Mouse (Mus musculus) right cerebral cortex, postnatal 36 days (tissue): ENCODE data around the gene Mettl16.

Source experiments
- DNase-seq, 2 experiments: peaks; one replicate each; pipeline ENCODE4 v3.0.0; 2022; ENCODE audit warnings: low spot score in 2 of 2, mixed read lengths in 1 of 2

Mettl16 gene

DNA sequence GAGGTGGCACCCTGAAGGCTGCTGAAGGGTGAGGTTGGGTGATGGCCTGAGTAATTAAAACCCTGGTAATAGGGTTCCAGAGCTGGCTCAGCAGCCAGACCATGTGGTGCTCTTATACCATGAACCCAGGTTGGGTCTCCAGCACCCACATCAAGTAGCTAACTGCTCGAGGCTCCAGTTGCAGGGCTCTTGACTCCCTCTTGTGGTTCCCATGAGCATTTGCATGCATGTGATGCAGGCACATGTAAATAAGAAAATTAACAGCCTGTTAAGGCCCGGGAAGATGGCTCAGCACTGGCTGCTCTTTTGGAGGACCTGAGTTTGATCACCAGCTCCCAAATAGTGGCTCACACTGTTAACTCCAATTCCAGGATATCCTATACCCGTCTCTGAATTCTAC, 75.2 kb downstream of the Mettl16 start:
- no peak for DNase-seq

DNA sequence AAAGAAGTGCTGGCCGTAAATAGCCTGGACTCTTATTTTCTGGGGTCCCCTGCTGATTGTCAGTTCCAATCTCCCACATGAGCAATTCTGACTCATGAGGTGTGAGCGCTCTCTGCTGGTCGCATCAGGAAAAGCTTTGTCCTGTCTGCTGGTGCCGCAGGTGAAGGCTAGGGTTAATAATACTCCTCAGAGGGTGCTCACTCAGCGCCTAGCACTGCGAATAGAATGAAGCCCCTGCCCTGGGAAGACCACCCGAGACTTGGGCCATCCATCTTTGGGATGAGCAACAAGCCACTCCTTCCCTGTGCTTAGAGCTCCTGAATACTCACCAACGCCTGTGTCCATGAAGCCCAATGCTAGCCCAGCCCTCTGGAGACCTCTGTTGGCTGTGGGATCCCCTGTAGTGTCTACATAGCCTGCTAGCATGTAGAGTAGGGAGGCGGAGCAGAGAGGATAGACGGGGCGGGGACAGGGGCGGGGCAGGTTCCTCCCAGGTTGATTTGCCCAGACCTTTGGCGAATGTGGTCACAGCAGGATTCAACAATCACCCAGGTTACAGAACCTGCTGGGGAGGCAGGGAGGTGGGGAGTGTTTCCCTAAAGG, 77.4 kb downstream of the Mettl16 start:
- no peak for DNase-seq

DNA sequence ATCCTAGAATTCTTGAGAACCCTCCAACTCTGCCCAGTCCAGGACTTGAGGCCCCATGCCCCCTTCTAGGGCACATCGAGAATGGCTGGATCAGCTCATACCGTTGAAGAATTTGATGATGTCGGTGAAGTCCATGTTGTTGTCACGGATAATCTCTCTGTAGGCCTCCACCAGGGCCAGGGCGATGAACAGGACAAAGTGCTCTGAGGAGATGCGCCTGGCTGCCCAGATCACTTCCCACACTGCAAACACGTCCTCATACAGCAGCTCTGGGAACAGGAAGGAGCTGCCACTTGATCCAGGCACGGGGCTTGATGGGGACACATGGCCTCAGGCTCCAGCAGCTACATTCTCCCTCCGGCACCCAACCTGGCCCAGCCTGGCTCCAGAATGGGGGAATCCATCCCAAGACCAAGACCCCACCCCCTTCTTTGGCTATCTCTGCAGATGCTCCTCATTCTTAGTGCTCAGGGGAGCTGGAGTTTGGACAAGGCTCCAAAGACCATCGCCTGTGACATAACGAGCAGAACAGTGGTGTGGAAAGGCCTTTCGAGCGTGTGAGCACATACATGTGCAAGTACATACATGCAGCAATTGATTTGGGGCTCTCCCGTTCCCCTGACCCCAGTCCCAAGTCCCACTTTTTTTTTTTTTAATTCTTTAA, 80.5 kb downstream of the Mettl16 start:
- no peak for DNase-seq

DNA sequence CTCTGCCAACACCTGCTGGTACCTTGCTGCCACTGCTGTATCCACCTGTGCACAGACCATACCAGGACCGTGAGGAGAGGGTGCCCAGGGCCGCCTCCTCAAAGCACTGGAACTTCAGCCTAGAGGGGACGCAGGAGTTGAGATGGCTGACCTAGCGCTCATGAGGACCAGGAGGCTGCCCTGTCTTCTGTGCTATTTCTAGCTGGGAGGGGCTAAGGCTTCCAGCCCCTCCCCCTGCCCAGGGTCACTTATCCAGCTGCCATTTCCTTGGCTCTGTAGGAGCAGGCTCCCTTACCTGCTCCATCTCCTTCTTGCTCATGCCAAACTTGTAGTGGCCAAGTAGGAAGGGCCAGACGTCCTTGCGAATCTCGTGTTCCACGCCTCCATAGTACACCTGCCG, 87.1 kb downstream of the Mettl16 start:
- DNase-seq, result no peak

DNA sequence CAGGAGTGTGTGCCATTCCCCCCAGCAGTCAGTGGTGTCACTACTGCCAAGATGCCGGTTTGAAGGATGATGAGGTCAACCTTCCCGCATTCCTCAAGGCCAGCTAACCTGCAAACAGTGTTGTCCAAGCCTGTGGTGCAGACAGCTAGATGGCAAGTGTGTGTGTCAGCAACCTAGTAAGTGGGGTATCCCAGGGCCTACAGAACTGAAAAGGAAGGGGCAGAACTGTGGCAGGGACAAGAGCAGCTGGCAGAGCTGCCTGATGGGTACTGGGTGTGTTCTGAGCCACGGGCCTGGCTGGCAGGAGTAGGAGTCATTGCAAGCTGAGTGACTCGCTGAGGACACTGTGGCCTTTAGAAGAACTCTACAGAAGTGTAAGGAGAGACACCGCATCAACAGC, 91.5 kb downstream of the Mettl16 start:
- no peak for DNase-seq

DNA sequence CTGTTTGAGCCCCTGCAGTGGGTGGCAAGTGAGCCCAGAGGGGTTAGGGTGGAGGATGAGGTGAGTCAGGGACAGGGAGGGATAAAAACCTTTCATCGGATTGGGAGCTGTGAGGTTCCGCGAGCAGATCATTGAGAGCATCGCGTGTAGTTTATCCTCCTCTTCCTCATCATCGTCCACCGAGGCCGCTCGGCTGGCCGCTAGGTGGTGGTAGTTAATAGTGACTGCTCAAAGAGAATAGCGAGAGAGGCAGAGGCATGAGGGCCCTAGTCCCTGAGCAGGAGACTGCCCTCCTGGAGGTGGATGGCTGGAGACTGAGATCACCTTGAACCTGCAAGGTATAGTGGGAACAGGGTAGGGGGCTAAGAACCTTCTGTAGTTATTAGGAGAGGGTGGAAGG, 92.8 kb downstream of the Mettl16 start:
- DNase-seq, result no peak

DNA sequence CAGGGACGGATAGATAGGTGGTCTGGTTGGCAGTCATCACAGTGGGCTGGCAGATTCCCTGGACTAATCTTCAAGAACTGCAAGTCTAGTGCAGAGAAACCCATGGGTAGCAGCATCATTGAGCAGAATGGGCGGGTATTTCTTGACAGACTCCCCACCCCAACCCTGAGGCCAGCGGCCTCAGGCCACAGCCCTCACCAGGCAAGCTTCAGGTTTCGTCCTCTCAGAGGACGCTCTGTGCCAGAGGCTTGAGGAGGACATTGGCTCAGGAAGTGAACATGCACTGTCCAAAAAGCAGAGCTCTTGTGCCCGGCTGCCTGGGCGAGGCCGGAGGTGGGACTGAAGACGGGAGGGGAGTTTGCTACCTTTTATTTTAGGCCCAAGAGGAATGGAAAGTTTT, 93.8 kb downstream of the Mettl16 start:
- no peak for DNase-seq

DNA sequence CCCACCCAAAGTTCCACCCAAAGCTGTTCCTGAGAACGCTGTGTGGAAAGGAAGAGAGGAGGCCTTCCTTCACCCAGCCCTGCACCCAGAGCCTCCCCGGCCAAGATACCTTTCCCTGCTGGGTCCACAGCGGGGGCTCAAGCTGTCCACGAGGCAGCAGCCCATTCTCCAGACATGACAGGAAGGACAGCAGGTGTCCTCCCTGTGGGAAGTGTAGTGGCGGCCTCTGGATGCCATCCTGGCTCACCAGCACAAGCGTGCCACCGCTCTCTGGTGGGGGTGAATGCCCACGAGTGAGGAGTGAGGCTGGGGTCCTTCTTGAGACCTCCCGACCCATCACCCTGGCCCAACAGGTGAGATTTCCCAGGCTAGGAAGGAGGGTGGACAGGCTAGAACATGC, 94.6 kb downstream of the Mettl16 start:
- DNase-seq, result no peak

DNA sequence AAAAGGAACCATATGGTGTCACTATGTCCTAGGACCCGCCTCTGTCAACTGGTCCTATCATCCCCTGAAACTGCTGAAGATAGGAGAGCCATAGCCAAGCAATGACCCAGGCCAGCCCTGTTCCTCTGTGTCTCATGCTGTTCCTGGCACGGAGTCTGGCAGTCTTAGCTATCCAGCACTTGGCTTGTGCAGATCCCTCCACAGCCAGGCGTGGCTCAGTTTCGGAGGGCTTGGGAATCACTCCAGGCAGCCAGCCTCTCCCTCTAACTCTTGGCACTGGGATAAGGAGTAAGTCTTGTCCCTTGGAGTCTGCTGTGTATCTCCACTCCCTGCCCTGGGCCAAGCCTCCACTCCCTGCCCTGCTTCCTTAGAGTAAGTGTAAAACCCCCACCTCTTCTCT, 96.0 kb downstream of the Mettl16 start:
- DNase-seq, result no peak

DNA sequence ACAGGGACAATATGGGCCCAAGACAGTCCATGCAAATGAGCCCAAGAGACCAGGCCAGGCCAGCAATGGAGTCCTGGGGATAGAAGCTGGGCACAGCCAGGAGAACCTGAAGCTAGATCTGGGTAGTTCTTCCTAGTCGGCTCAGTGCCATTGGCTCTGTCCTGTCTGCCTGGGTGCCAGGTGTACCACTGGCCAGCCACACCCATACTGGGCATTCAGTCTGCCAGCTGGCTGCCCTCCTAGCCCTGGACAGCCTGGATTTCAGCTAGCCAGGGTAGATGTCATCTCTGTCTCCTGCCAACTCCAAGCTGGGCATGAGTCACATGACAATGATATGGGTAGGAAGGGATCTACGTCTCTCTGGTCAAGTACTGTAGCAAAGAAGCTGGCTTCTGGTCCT, 96.6 kb downstream of the Mettl16 start:
- DNase-seq, result no peak

DNA sequence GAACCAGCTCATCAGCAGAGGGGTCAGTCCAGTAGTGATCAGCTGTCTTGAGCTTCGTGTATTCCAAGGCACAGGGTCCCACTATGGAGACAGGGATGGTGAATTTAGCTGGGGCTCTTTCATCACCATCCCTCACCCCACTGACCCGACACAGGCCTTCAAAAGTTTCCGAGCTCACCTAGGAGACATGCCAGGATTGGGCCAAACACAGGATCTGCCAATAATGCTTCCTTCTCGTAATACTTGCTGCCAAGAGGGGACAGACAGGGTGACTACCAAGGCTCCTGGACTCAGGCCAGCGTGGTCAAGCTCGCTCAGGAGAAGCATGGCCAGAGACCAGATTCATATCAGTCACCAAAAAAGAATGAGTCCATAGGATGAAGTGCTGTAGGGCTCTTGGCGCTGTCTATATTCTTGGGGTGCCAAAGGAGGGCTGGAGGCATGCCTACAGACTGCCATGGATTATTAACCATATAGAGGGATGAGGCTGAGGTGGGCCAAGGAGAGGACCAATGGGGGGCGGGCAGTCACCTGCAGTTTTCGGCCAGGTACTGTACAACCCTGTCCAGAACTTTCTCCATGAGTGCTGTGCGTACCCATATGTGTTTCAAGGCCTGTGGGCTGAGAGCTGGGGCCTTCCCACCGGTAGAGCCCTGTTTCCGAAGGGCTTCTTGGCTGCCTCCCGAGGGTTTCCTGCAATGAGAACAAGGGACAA, 97.6 kb downstream of the Mettl16 start:
- no peak for DNase-seq

DNA sequence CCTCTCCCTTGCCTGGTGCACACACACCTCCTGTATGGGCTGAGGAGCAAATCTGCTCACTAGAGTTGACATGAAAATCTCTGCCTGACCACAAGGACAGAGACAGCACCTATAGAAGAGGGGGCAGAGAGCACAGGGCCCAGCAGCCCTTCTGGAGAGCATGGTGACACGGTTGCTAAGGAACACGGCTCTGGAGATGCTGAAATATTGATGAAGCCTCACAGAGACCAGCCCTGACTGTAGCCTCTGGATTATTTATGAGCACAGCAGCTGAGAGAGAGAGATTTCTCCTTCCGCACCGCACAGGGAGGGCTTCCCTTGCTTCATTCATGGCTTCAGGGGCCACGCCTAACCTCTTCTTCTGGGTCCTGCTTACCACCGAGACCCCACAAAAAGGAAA, 99.0 kb downstream of the Mettl16 start:
- no peak for DNase-seq

DNA sequence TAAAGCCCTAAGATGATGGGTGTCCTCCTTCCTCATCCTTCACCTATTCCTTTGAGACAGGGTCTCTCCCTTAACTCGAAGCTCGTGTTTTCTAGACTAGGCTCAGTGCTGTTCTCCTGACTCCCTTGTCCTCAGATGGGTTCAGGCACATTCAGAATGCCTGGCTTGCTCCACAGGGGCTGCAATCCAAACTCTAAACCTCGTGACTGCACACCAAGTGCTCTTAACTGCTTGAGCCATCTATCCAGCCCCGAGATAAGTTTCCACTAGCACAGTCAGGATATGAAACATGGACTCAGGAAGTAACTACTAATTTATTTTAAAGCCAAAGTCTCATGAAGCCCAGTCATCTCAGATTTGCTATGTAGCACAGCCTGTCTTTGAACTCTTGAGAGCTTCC, 99.9 kb downstream of the Mettl16 start:
- DNase-seq, result no peak

DNA sequence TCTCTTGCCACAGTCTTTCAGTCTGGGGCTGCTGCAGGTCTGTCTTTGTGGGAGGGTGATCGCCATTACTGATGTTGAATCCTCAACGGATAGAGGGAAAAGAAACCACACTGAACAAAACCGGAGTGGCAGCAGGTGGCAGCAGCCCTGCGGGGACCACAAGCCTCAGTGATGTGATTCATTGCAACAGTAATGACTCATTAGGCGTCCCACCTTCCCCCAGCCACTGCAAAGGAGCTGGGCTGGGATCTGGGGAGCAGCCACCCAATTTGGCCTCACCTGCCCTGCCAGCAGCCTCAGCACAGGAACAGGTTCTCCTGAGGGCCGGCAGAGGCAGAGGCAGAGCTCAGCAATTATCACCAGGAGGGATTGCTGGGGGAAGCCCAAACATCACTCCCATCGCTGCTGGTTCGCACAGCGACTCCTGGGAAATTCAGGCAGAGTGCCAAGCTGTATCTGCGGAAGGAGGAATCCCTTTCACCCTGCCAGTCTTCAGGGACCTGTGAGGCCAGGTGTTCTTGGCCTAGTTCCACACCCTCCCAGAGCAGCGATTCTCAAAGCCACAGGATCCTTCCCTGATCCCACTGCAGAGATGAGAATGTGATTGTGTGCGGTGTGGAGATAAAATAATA, 100.5 kb downstream of the Mettl16 start:
- DNase-seq, result peak; percentile 47 to 62

DNA sequence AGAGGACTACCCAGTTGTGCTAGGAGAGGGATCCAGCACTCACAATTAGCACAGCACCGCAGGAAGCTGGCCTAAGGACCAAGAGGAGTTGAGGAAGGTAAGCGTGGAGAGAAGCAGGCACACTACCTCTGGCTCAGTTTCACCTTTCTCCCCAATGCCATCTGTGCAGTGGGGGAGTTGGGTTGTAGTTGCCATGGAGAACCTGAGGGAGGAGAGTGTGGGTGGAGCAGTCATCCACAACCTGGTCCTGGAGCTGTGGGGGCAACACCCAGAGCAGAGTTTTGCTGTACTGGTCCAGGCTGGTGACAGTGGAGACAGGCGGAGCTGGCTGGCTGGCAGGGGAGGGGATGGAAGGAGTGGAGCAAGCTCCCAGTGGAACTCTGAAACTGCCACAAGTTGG, 104.0 kb downstream of the Mettl16 start:
- peak; percentile 46 to 66 for DNase-seq

DNA sequence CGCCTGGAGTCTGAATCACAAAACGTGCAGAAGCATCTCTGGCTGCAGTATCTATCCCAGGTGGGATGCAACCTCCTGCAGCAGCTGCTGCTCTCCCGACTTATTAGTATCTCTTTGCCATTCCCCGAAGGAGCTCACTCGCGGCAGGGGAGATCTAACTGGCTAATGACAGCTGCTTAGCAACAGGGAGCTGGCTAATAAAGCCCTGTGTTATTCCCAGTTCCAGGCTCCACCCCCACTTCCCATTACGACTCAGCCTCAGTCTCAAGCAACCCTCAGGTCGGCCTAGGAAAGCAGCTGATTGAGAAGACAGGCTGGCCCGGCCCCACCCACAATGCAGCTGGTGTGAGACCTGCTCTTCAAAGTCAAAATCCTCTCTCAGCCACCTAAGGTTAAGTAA, 106.2 kb downstream of the Mettl16 start:
- peak; percentile 42 to 54 for DNase-seq
